Mouse (Mus musculus) hindbrain, postnatal 0 days (tissue): ENCODE data around the gene Dcxr. TPM values are rescaled to one million over a fixed set of nuclear protein-coding genes. Genes with fewer than 3 reads are reported as not detected.

Experiments used
- ATAC-seq: fragments of 200-750 bp; cut with Nextera tagmentation; 2 replicates; pipeline ENCODE4 v1.8.0; 2017; ENCODE audit warnings: mild to moderate bottlenecking, moderate TSS enrichment, moderate library complexity
- DNase-seq: peaks from one replicate; pipeline ENCODE4 v3.0.0-alpha.2; 2015; ENCODE audit warnings: low spot score
- H3K27ac ChIP-seq: fragments of 300-500 bp; sonication (generic); 2 replicates; pipeline ENCODE4 v1.5.1; 2014; ENCODE audit warnings: mild to moderate bottlenecking
- H3K27me3 ChIP-seq: fragments of 300-500 bp; sonication (generic); 2 replicates; pipeline ENCODE4 v1.6.1; 2014; ENCODE audit warnings: low read length, mixed read lengths; ENCODE audit not compliant: insufficient read depth
- H3K36me3 ChIP-seq: fragments of 300-500 bp; sonication (generic); 2 replicates; pipeline ENCODE4 v1.6.1; 2014; ENCODE audit warnings: low read length, mixed read lengths; ENCODE audit not compliant: insufficient read depth
- H3K4me1 ChIP-seq: fragments of 300-500 bp; sonication (generic); 2 replicates; pipeline ENCODE4 v1.6.1; 2014; ENCODE audit warnings: antibody characterized with exemption, low read length, mixed read lengths; ENCODE audit not compliant: insufficient read depth
- H3K4me2 ChIP-seq: fragments of 300-500 bp; sonication (generic); 2 replicates; pipeline ENCODE4 v1.6.1; 2014; ENCODE audit warnings: low read depth, mild to moderate bottlenecking, low read length, moderate library complexity, mixed read lengths
- H3K4me3 ChIP-seq: fragments of 300-500 bp; sonication (generic); 2 replicates; pipeline ENCODE4 v1.5.1; 2014; ENCODE audit warnings: low read length
- H3K9ac ChIP-seq: fragments of 300-500 bp; sonication (generic); replicated peaks from 2 replicates; pipeline ENCODE4 v1.6.1; 2014; ENCODE audit warnings: mild to moderate bottlenecking, low read length, moderate library complexity, mixed read lengths
- H3K9me3 ChIP-seq: fragments of 300-500 bp; sonication (generic); 2 replicates; pipeline ENCODE4 v1.6.1; 2016; ENCODE audit warnings: low read length, mixed read lengths
- CTCF ChIP-seq: IDR thresholded peaks from 2 replicates; pipeline ENCODE4 v1.5.1; 2016; ENCODE audit warnings: antibody characterized with exemption, control low read depth, low read depth
- WGBS: fragments of 180-500 bp; shearing (Covaris S2); extraction: QIAGEN DNeasy Blood & Tissue Kit; methylation state at CpG from one replicate; pipeline ENCODE4 v1.1.7; 2014; 5-methylcytosine and 5-hydroxymethylcytosine counted together
- polyA plus RNA-seq: library from polyadenylated mRNA; unstranded; fragments of >200 nt; fragmentation: Nextera tagmentation; extraction: Ambion mirVana; gene quantifications from 2 replicates; pipeline ENCODE4 v1.2.1, GENCODE M21; 2015
- total RNA-seq: library from RNA; depleted of rRNA; stranded (reverse); fragments of >200 nt; gene quantifications from 2 replicates; pipeline ENCODE4 v1.2.3, GENCODE M21; 2014

The Dcxr gene
- total and polyA plus RNA-seq, 2 experiments from 2014 or later, result 17.6 to 21.3 TPM

GRCm38 (mm10) chr11:120713580-120714518, 13.2 kb downstream of the Dcxr start, which contains the start of the genes Cenpx and Lrrc45:
TSS of gene Cenpx (minus strand) at chr11:120713738.
TSS of gene Lrrc45 (plus strand) at chr11:120713925.
- no peaks in the 10 kb centered on the region for H3K27me3 ChIP-seq
- H3K27ac ChIP-seq, result peak within 1 kb of the TSS; percentile 75
- peak; percentile 97 for ATAC-seq
- peak; percentile 99 for DNase-seq
- peak within 1 kb of the TSS; percentile 61 for H3K9ac ChIP-seq
- WGBS, result 2% methylated on average over 53 of the region's 53 CpGs
- H3K9me3 ChIP-seq, result no peaks in the 10 kb centered on the region
- H3K4me1 ChIP-seq, result peaks cover 16% of the 10 kb centered on the region
- H3K4me3 ChIP-seq, result peak within 1 kb of the TSS; percentile 51
- H3K36me3 ChIP-seq, result peaks cover 13% of the 10 kb centered on the region
- peak within 1 kb of the TSS; percentile 83 for H3K4me2 ChIP-seq
- no peak for TF ChIP-seq CTCF

GRCm38 (mm10) chr11:120712771-120713568, 14.1 kb downstream of the Dcxr start:
- WGBS, result under 1% methylated on average over 38 of the region's 38 CpGs
- ATAC-seq, result peak; percentile 65
- peak overlapping the region; percentile 51 for H3K9ac ChIP-seq

GRCm38 (mm10) chr11:120711980-120712604, 15.0 kb downstream of the Dcxr start:
- no peak overlapping the region for H3K4me3 ChIP-seq
- WGBS, result 66% methylated on average over 8 of the region's 8 CpGs
- DNase-seq, result no peak
- H3K9ac ChIP-seq, result peak overlapping the region; percentile 51; the same call in 1 of the 2 replicates
- no peaks in the 10 kb centered on the region for H3K9me3 ChIP-seq
- ATAC-seq, result no peak
- H3K36me3 ChIP-seq, result peaks cover 8% of the 10 kb centered on the region
- no peak for TF ChIP-seq CTCF
- H3K4me1 ChIP-seq, result peaks cover 16% of the 10 kb centered on the region
- peak overlapping the region; percentile 83 for H3K4me2 ChIP-seq
- H3K27ac ChIP-seq, result no peak overlapping the region
- H3K27me3 ChIP-seq, result no peaks in the 10 kb centered on the region

More at GRCm38 (mm10) chr11:120712771-120713568, 14.1 kb downstream of the Dcxr start:
- DNase-seq, result peak; percentile 49
- peak overlapping the region; percentile 75 for H3K27ac ChIP-seq
- peak overlapping the region; percentile 51 for H3K4me3 ChIP-seq
- H3K4me2 ChIP-seq, result peak overlapping the region; percentile 83
- peak; percentile 77 for TF ChIP-seq CTCF
- H3K4me1 ChIP-seq, result peaks cover 16% of the 10 kb centered on the region
- H3K27me3 ChIP-seq, result no peaks in the 10 kb centered on the region
- peaks cover 8% of the 10 kb centered on the region for H3K36me3 ChIP-seq
- no peaks in the 10 kb centered on the region for H3K9me3 ChIP-seq

GRCm38 (mm10) chr11:120710672-120711071, 16.4 kb downstream of the Dcxr start:
- Histone ChIP-seq H3K4me2 (no peak overlapping the region), H3K9me3 (no peaks in the 10 kb centered on the region), H3K36me3 (peaks cover 8% of the 10 kb centered on the region; the same call in 1 of the 2 replicates), H3K27me3 (no peaks in the 10 kb centered on the region), H3K9ac (no peak overlapping the region), H3K27ac (no peak overlapping the region), H3K4me1 (peaks cover 16% of the 10 kb centered on the region), H3K4me3 (no peak overlapping the region)
- no peak for ATAC-seq
- TF ChIP-seq CTCF, result no peak
- no peak for DNase-seq
- 70% methylated on average over 5 of the region's 5 CpGs for WGBS

GRCm38 (mm10) chr11:120709551-120709950, 17.5 kb downstream of the Dcxr start:
- no peak overlapping the region for H3K9ac ChIP-seq
- no peak overlapping the region for H3K27ac ChIP-seq
- 80% methylated on average over 2 of the region's 2 CpGs for WGBS
- no peak overlapping the region for H3K4me2 ChIP-seq
- H3K4me1 ChIP-seq, result peaks cover 15% of the 10 kb centered on the region
- TF ChIP-seq CTCF, result no peak
- H3K27me3 ChIP-seq, result no peaks in the 10 kb centered on the region
- no peak for ATAC-seq
- H3K4me3 ChIP-seq, result no peak overlapping the region
- DNase-seq, result no peak
- H3K9me3 ChIP-seq, result no peaks in the 10 kb centered on the region
- H3K36me3 ChIP-seq, result peaks cover 8% of the 10 kb centered on the region; the same call in 1 of the 2 replicates

- ATAC-seq, result no peak
- no peak overlapping the region for H3K9ac ChIP-seq
- 45% methylated on average over 5 of the region's 5 CpGs for WGBS
- no peak overlapping the region for H3K27ac ChIP-seq
- no peak for TF ChIP-seq CTCF
- peaks cover 8% of the 10 kb centered on the region; the same call in 1 of the 2 replicates for H3K36me3 ChIP-seq
- no peak overlapping the region for H3K4me2 ChIP-seq
- no peak for DNase-seq
- H3K4me1 ChIP-seq, result peaks cover 14% of the 10 kb centered on the region
- no peak overlapping the region for H3K4me3 ChIP-seq
- no peaks in the 10 kb centered on the region for H3K27me3 ChIP-seq
- H3K9me3 ChIP-seq, result no peaks in the 10 kb centered on the region
Observed at GRCm38 (mm10) chr11:120707969-120708368, 19.1 kb downstream of the Dcxr start.
